Mouse (Mus musculus) midbrain, embryonic 12.5 days (tissue): ENCODE results near the gene Cnnm1. TPM values are rescaled to one million over a fixed set of nuclear protein-coding genes. Genes with fewer than 3 reads are reported as not detected.

Experiments used
- ATAC-seq: fragments of 200-750 bp; cut with Nextera tagmentation; 2 replicates; pipeline ENCODE4 v1.8.0; 2017; ENCODE audit warnings: low read depth, moderate TSS enrichment, moderate library complexity; ENCODE audit not compliant: low FRiP score
- H3K27ac ChIP-seq: fragments of 300-500 bp; sonication (generic); replicated peaks from 2 replicates; pipeline ENCODE4 v1.5.1; 2016; ENCODE audit warnings: mild to moderate bottlenecking
- H3K27me3 ChIP-seq: fragments of 300-500 bp; sonication (generic); 2 replicates; pipeline ENCODE4 v1.6.1; 2016; ENCODE audit warnings: mild to moderate bottlenecking
- H3K36me3 ChIP-seq: fragments of 300-500 bp; sonication (generic); 2 replicates; pipeline ENCODE4 v1.6.1; 2016
- H3K4me1 ChIP-seq: fragments of 300-500 bp; sonication (generic); 2 replicates; pipeline ENCODE4 v1.6.1; 2016
- H3K4me2 ChIP-seq: fragments of 300-500 bp; sonication (generic); replicated peaks from 2 replicates; pipeline ENCODE4 v1.6.1; 2016; ENCODE audit warnings: mild to moderate bottlenecking, moderate library complexity
- H3K4me3 ChIP-seq: fragments of 300-500 bp; sonication (generic); 2 replicates; pipeline ENCODE4 v1.5.1; 2016; ENCODE audit warnings: mild to moderate bottlenecking
- H3K9ac ChIP-seq: fragments of 300-500 bp; sonication (generic); replicated peaks from 2 replicates; pipeline ENCODE4 v1.6.1; 2016; ENCODE audit warnings: mild to moderate bottlenecking, moderate library complexity
- H3K9me3 ChIP-seq: fragments of 300-500 bp; sonication (generic); 2 replicates; pipeline ENCODE4 v1.6.1; 2016; ENCODE audit warnings: mild to moderate bottlenecking
- WGBS: fragments of 180-500 bp; shearing (Covaris S2); methylation state at CpG from one replicate; pipeline ENCODE4 v1.1.7; 2016; 5-methylcytosine and 5-hydroxymethylcytosine counted together
- polyA plus RNA-seq: library from polyadenylated mRNA; unstranded; fragments of >200 nt; fragmentation: Nextera tagmentation; extraction: Ambion mirVana; gene quantifications from 2 replicates; pipeline ENCODE4 v1.2.1, GENCODE M21; 2016

Gene Cnnm1
- polyA plus RNA-seq, 1 experiment from 2014 or later = 0.36 TPM

GRCm38 (mm10) chr19:43527131-43527530 is 86.9 kb downstream of the Cnnm1 start:
- no peak overlapping the region for H3K27ac ChIP-seq
- 12% methylated on average over 11 of the region's 11 CpGs for WGBS
- peaks cover 20% of the 10 kb centered on the region for H3K4me1 ChIP-seq
- no peak overlapping the region for H3K4me3 ChIP-seq
- peaks cover 13% of the 10 kb centered on the region for H3K27me3 ChIP-seq
- no peak overlapping the region for H3K4me2 ChIP-seq
- H3K9ac ChIP-seq = no peak overlapping the region
- no peak for ATAC-seq
- no peaks in the 10 kb centered on the region for H3K36me3 ChIP-seq
- H3K9me3 ChIP-seq = no peaks in the 10 kb centered on the region

GRCm38 (mm10) chr19:43528056-43528587 is 87.9 kb downstream of the Cnnm1 start:
- ATAC-seq = no peak
- H3K27ac ChIP-seq = no peak overlapping the region
- peaks cover 15% of the 10 kb centered on the region for H3K4me1 ChIP-seq
- no peaks in the 10 kb centered on the region for H3K36me3 ChIP-seq
- no peaks in the 10 kb centered on the region for H3K9me3 ChIP-seq
- no peak overlapping the region for H3K4me3 ChIP-seq
- H3K27me3 ChIP-seq = peaks cover 13% of the 10 kb centered on the region
- no peak overlapping the region for H3K4me2 ChIP-seq
- 70% methylated on average over 8 of the region's 8 CpGs for WGBS
- H3K9ac ChIP-seq = no peak overlapping the region

- 1% methylated on average over 13 of the region's 13 CpGs for WGBS
Observed at GRCm38 (mm10) chr19:43530197-43530770, 90.0 kb downstream of the Cnnm1 start.

GRCm38 (mm10) chr19:43530921-43531320 is 90.7 kb downstream of the Cnnm1 start:
- no peak for ATAC-seq
- Histone ChIP-seq H3K27ac (no peak overlapping the region), H3K4me3 (no peak overlapping the region), H3K36me3 (no peaks in the 10 kb centered on the region), H3K9me3 (no peaks in the 10 kb centered on the region), H3K27me3 (peaks cover 12% of the 10 kb centered on the region), H3K9ac (no peak overlapping the region), H3K4me2 (no peak overlapping the region), H3K4me1 (no peaks in the 10 kb centered on the region)
- WGBS = 37% methylated on average over 12 of the region's 12 CpGs

More at GRCm38 (mm10) chr19:43530197-43530770, 90.0 kb downstream of the Cnnm1 start:
- Histone ChIP-seq H3K4me1 (peaks cover under 1% of the 10 kb centered on the region), H3K27ac (no peak overlapping the region), H3K4me3 (peak overlapping the region; percentile 29), H3K27me3 (peaks cover 13% of the 10 kb centered on the region), H3K9me3 (no peaks in the 10 kb centered on the region), H3K4me2 (peak overlapping the region; percentile 50), H3K36me3 (no peaks in the 10 kb centered on the region), H3K9ac (no peak overlapping the region)
- ATAC-seq = peak; percentile 82; the same call in 1 of the 2 replicates

GRCm38 (mm10) chr19:43535372-43535771 is 95.1 kb downstream of the Cnnm1 start:
- Histone ChIP-seq H3K9ac (no peak overlapping the region), H3K4me3 (no peak overlapping the region), H3K36me3 (no peaks in the 10 kb centered on the region), H3K4me2 (no peak overlapping the region), H3K27ac (no peak overlapping the region), H3K9me3 (no peaks in the 10 kb centered on the region), H3K4me1 (no peaks in the 10 kb centered on the region), H3K27me3 (peaks cover 16% of the 10 kb centered on the region)
- WGBS = 93% methylated on average over 3 of the region's 3 CpGs
- no peak for ATAC-seq

GRCm38 (mm10) chr19:43546337-43547117 is 106.3 kb downstream of the Cnnm1 start:
- Histone ChIP-seq H3K4me3 (no peak overlapping the region), H3K9me3 (no peaks in the 10 kb centered on the region), H3K36me3 (no peaks in the 10 kb centered on the region), H3K4me2 (peak overlapping the region; percentile 43), H3K9ac (no peak overlapping the region), H3K4me1 (peaks cover 9% of the 10 kb centered on the region), H3K27ac (no peak overlapping the region), H3K27me3 (peaks cover 41% of the 10 kb centered on the region)
- 6% methylated on average over 19 of the region's 19 CpGs for WGBS
- no peak for ATAC-seq

Other genes starting within 250 kb of the Cnnm1 start
- gene Hpse2, start 52.1 kb upstream of the Cnnm1 start, polyA plus RNA-seq = 0.21 and 0.50 TPM in 2 replicates
- 55.1 and 56.2 TPM in 2 replicates for gene Got1, start 84.2 kb downstream of the Cnnm1 start, polyA plus RNA-seq
- 0.97 and 2.5 TPM in 2 replicates for gene Nkx2-3, start 171.9 kb downstream of the Cnnm1 start, polyA plus RNA-seq
- gene Slc25a28, start 234.4 kb downstream of the Cnnm1 start, polyA plus RNA-seq = 15.8 and 16.7 TPM in 2 replicates
- 9.7 and 9.9 TPM in 2 replicates for gene Entpd7, start 249.2 kb downstream of the Cnnm1 start, polyA plus RNA-seq